Mouse (Mus musculus) megakaryocyte, embryonic 14.5 days (primary cell): Measurements from ENCODE around the gene Gmeb2. TPM values are rescaled to one million over a fixed set of nuclear protein-coding genes. Genes with fewer than 3 reads are reported as not detected.

Experiments used
- H3K27me3 ChIP-seq: replicated peaks from 2 replicates; pipeline ENCODE3; 2012; ENCODE audit warnings: inconsistent platforms
- H3K36me3 ChIP-seq: replicated peaks from 2 replicates; pipeline ENCODE3; 2012; ENCODE audit warnings: low read length, inconsistent platforms, mixed read lengths
- H3K4me1 ChIP-seq: 2 replicates; pipeline ENCODE4 v1.6.1; 2012; ENCODE audit warnings: inconsistent platforms
- H3K4me3 ChIP-seq: replicated peaks from 2 replicates; pipeline ENCODE3; 2012; ENCODE audit warnings: moderate library complexity, mild to moderate bottlenecking, inconsistent platforms
- H3K9me3 ChIP-seq: 2 replicates; pipeline ENCODE4 v1.6.1; 2012; ENCODE audit warnings: inconsistent platforms
- FLI1 ChIP-seq: IDR thresholded peaks from 2 replicates; pipeline ENCODE4 v1.6.1; 2012; ENCODE audit warnings: low read length, inconsistent platforms, mixed read lengths
- GATA1 ChIP-seq: IDR thresholded peaks from 3 replicates; pipeline ENCODE4 v1.6.1; 2012; ENCODE audit warnings: mixed read lengths, low read length, inconsistent platforms, borderline replicate concordance
- polyA plus RNA-seq: library from polyadenylated mRNA; stranded (reverse); fragments of >175 nt; gene quantifications from 2 replicates; pipeline ENCODE4 v1.2.3, GENCODE M21; 2012; ENCODE audit warnings: low replicate concordance; ENCODE audit not compliant: insufficient read depth

Gene Gmeb2
- polyA plus RNA-seq, 1 experiment = 4.9 TPM

- TF ChIP-seq GATA1 = no peak
- no peak for TF ChIP-seq FLI1
- Histone ChIP-seq H3K9me3 (no peaks in the 10 kb centered on the region; the same call in 1 of the 2 replicates), H3K4me3 (no peak overlapping the region), H3K27me3 (peaks cover 73% of the 10 kb centered on the region), H3K36me3 (no peaks in the 10 kb centered on the region), H3K4me1 (peaks cover 14% of the 10 kb centered on the region)
Measured at GRCm38 (mm10) chr2:181313006-181313343, 25.1 kb upstream of the Gmeb2 start.

GRCm38 (mm10) chr2:181312435-181312834 is 24.6 kb upstream of the Gmeb2 start:
- Histone ChIP-seq H3K36me3 (no peaks in the 10 kb centered on the region), H3K9me3 (no peaks in the 10 kb centered on the region; the same call in 1 of the 2 replicates), H3K27me3 (peaks cover 79% of the 10 kb centered on the region), H3K4me1 (peaks cover 14% of the 10 kb centered on the region), H3K4me3 (no peak overlapping the region)
- TF ChIP-seq FLI1 = no peak
- TF ChIP-seq GATA1 = no peak

- no peaks in the 10 kb centered on the region for H3K9me3 ChIP-seq
- no peaks in the 10 kb centered on the region for H3K36me3 ChIP-seq
- peaks cover 56% of the 10 kb centered on the region for H3K27me3 ChIP-seq
- H3K4me1 ChIP-seq = peaks cover 5% of the 10 kb centered on the region; the same call in 1 of the 2 replicates
- no peak overlapping the region for H3K4me3 ChIP-seq
- TF ChIP-seq GATA1 = no peak
Measured at GRCm38 (mm10) chr2:181307144-181307804, 19.4 kb upstream of the Gmeb2 start.

- Histone ChIP-seq H3K4me3 (no peak overlapping the region), H3K4me1 (peaks cover 5% of the 10 kb centered on the region; the same call in 1 of the 2 replicates), H3K27me3 (peaks cover 40% of the 10 kb centered on the region), H3K36me3 (peaks cover 21% of the 10 kb centered on the region), H3K9me3 (peaks cover 10% of the 10 kb centered on the region)
- TF ChIP-seq FLI1 (no peak), GATA1 (no peak)
Measured at GRCm38 (mm10) chr2:181304944-181305343, 17.1 kb upstream of the Gmeb2 start.

- no peak overlapping the region for H3K4me3 ChIP-seq
- peaks cover 10% of the 10 kb centered on the region for H3K9me3 ChIP-seq
- peaks cover 2% of the 10 kb centered on the region; the same call in 1 of the 2 replicates for H3K4me1 ChIP-seq
- TF ChIP-seq FLI1 = no peak
- no peak for TF ChIP-seq GATA1
- H3K36me3 ChIP-seq = peaks cover 22% of the 10 kb centered on the region
- peaks cover 20% of the 10 kb centered on the region for H3K27me3 ChIP-seq
Measured at GRCm38 (mm10) chr2:181302041-181302440, 14.2 kb upstream of the Gmeb2 start.

GRCm38 (mm10) chr2:181290937-181291336 is 3.1 kb upstream of the Gmeb2 start:
- Histone ChIP-seq H3K9me3 (no peaks in the 10 kb centered on the region), H3K4me1 (peaks cover 31% of the 10 kb centered on the region), H3K4me3 (no peak overlapping the region), H3K36me3 (peaks cover 12% of the 10 kb centered on the region), H3K27me3 (no peaks in the 10 kb centered on the region)
- no peak for TF ChIP-seq GATA1
- TF ChIP-seq FLI1 = no peak

GRCm38 (mm10) chr2:181288691-181289090 is 856 bp upstream of the Gmeb2 start:
- no peak for TF ChIP-seq GATA1
- TF ChIP-seq FLI1 = no peak
- Histone ChIP-seq H3K9me3 (no peaks in the 10 kb centered on the region), H3K4me1 (peaks cover 32% of the 10 kb centered on the region), H3K27me3 (no peaks in the 10 kb centered on the region), H3K4me3 (peak overlapping the region; percentile 95), H3K36me3 (peaks cover 17% of the 10 kb centered on the region)

GRCm38 (mm10) chr2:181287338-181287957 is 387 bp downstream of the Gmeb2 start:
- H3K4me1 ChIP-seq = peaks cover 36% of the 10 kb centered on the region
- H3K27me3 ChIP-seq = no peaks in the 10 kb centered on the region
- H3K9me3 ChIP-seq = no peaks in the 10 kb centered on the region
- TF ChIP-seq FLI1 = no peak
- no peak for TF ChIP-seq GATA1
- peaks cover 22% of the 10 kb centered on the region for H3K36me3 ChIP-seq
- H3K4me3 ChIP-seq = peak overlapping the region; percentile 97

- no peak for TF ChIP-seq GATA1
- peaks cover 42% of the 10 kb centered on the region for H3K4me1 ChIP-seq
- H3K9me3 ChIP-seq = no peaks in the 10 kb centered on the region
- H3K27me3 ChIP-seq = no peaks in the 10 kb centered on the region
- peak overlapping the region; percentile 97 for H3K4me3 ChIP-seq
- H3K36me3 ChIP-seq = peaks cover 29% of the 10 kb centered on the region
Measured at GRCm38 (mm10) chr2:181286629-181287337, 1.1 kb downstream of the Gmeb2 start.

GRCm38 (mm10) chr2:181279968-181280367 is 7.9 kb downstream of the Gmeb2 start:
- no peaks in the 10 kb centered on the region for H3K9me3 ChIP-seq
- TF ChIP-seq FLI1 = no peak
- no peak for TF ChIP-seq GATA1
- H3K4me3 ChIP-seq = no peak overlapping the region
- H3K27me3 ChIP-seq = no peaks in the 10 kb centered on the region
- peaks cover 17% of the 10 kb centered on the region for H3K4me1 ChIP-seq
- peaks cover 81% of the 10 kb centered on the region for H3K36me3 ChIP-seq
